Mouse (Mus musculus) cerebellum, adult 2 months (tissue): Measurements from ENCODE around the gene St3gal5.

ENCODE experiments used
- CTCF ChIP-seq: fragments of 200-500 bp; IDR thresholded peaks from 2 replicates; pipeline ENCODE4 v1.5.1; 2011; ENCODE audit warnings: low read depth, mild to moderate bottlenecking, control low read depth, low read length, moderate library complexity, borderline replicate concordance; ENCODE audit not compliant: insufficient read depth
- POLR2A ChIP-seq: fragments of 200-500 bp; IDR thresholded peaks from 2 replicates; pipeline ENCODE4 v1.6.1; 2011; ENCODE audit warnings: low read length, control low read depth, borderline replicate concordance; ENCODE audit not compliant: insufficient read depth

DNA sequence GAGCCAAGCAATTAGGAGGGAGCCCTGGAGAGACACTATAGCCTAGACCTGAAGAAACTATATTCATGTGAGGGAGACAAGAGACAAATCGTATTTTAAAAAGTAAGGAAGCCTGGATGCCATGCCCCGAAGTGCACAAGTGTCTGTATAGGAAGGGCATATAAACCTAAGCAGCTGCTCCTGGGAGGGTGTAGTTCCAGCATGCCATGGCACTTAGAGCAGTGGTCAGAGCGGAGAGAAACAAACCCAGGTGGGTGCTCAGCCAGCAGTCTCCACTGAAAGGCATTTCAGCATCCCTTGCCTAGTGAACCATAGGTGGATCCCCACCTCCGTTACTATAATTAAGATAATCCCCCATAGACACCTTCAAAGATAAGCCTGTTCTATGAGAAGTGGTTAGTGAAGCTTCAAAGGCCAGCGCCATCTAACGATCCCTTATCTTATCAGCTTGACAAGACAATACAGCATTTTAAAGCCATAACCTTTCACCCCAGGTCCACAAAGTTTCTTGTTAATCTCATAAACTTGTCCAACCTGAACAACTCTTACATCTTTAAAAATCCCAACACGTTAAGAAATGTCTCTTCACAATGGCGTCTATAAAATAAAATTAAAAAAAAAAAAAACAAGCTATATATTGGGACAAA lies 20.1 kb downstream of the St3gal5 start:
- TF ChIP-seq CTCF = no peak
- no peak for TF ChIP-seq POLR2A
